Mouse (Mus musculus) MEL (cell line): ENCODE results near the gene Synpo2l.

Experiments used
- ETS1 ChIP-seq: IDR thresholded peaks from 2 replicates; pipeline ENCODE4 v1.6.1; 2012; ENCODE audit warnings: low read depth, mild to moderate bottlenecking, inconsistent platforms, low read length, improper control_type of control experiment, moderate library complexity
- GABPA ChIP-seq: IDR thresholded peaks from 2 replicates; pipeline ENCODE4 v1.6.1; 2012; ENCODE audit warnings: low read depth, mild to moderate bottlenecking, inconsistent platforms, low read length, improper control_type of control experiment, moderate library complexity
- MYC ChIP-seq: IDR thresholded peaks from 2 replicates; pipeline ENCODE4 v1.6.1; 2011; ENCODE audit warnings: low read depth, mild to moderate bottlenecking, low read length, improper control_type of control experiment, moderate library complexity
- NRF1 ChIP-seq: IDR thresholded peaks from 2 replicates; pipeline ENCODE4 v1.6.1; 2014; ENCODE audit warnings: low read depth, mild to moderate bottlenecking, inconsistent platforms, low read length, improper control_type of control experiment, moderate library complexity; ENCODE audit not compliant: poor library complexity, insufficient read depth, severe bottlenecking
- POLR2A ChIP-seq, 2 experiments: IDR thresholded peaks; 2 replicates each; pipeline ENCODE4 v1.6.1; 2011 to 2012; ENCODE audit warnings: low read length in 2 of 2, mild to moderate bottlenecking in 2 of 2, control low read depth in 1 of 2, improper control_type of control experiment in 1 of 2, low read depth in 1 of 2, moderate library complexity in 1 of 2; ENCODE audit not compliant: control insufficient read depth in 1 of 2, insufficient read depth in 1 of 2, poor library complexity in 1 of 2
- SMC3 ChIP-seq: IDR thresholded peaks from 2 replicates; pipeline ENCODE4 v1.6.1; 2011; ENCODE audit warnings: low read depth, low read length, improper control_type of control experiment

- TF ChIP-seq NRF1 (no peak), ETS1 (no peak), SMC3 (no peak), GABPA (no peak; the same call in 1 of the 2 replicates), MYC (no peak), POLR2A (IDR thresholded peaks at IDR 0.05; ENCODE audit: control insufficient read depth in 1 of 2, insufficient read depth in 1 of 2, low read depth in 1 of 2, low read length in 2 of 2, poor library complexity in 1 of 2) (no peak)
These were observed 13.6 kb upstream of the Synpo2l start for GRCm38 (mm10) chr14:20681742-20682141.
